ENCODE assay signal across 8 mouse cellular contexts in genomic region chr2:55435721-55436260, GRCm38 (mm10). TPM values are rescaled to one million over a fixed set of nuclear protein-coding genes. Genes with fewer than 3 reads are reported as not detected.
A peak's percentile ranks its signal among the peaks of the same experiment; 100 is the strongest.
DNase-seq lines count a peak whose midpoint lies in the region; ATAC-seq and TF ChIP-seq lines count a peak whose summit lies in the region.
"Had no signal": no experiment of that assay in that cellular context is flagged by ENCODE, and none has a peak within 500 bp of the region (broad histone marks: within the 10 kb centered on the region; RNA-seq: fewer than 3 reads in every experiment).

TSS of gene Kcnj3 (plus strand) at chr2:55435970.

- peak; percentile 78 for DNase-seq in cerebellum, postnatal 36 days
- peak; percentile 93 for DNase-seq in heart, adult 11 months
- no peak for DNase-seq in gastrocnemius, postnatal 14 days

- ATAC-seq in cerebellum, adult (ENCODE audit: insufficient number of reproducible peaks, low FRiP score, low TSS enrichment) = peak; percentile 89
- ATAC-seq in intestine, postnatal 0 days = 0 out of 2 replicates have a peak, but pooled peaks have one; percentile 43
- no peak for ATAC-seq in liver, embryonic 12.5 days
- 0 out of 2 replicates have a peak, but pooled peaks have one; percentile 11 for ATAC-seq in stomach, embryonic 15.5 days (ENCODE audit: insufficient read depth, low FRiP score, low read depth)

- intact Hi-C loops in gastrocnemius, postnatal 14 days (cut with DNase I; ENCODE audit: low total_unique reads) = no loop called here

- H3K4me3 ChIP-seq in intestine, postnatal 0 days (ENCODE audit: low read depth, low read length) = peak within 1 kb of the TSS; percentile 36
- peak within 1 kb of the TSS; percentile 28; the same call in 1 of the 2 replicates for H3K4me3 ChIP-seq in liver, embryonic 12.5 days
- peak within 1 kb of the TSS; percentile 41 for H3K4me3 ChIP-seq in stomach, embryonic 15.5 days (replicated peaks)

- WGBS in intestine, postnatal 0 days = 4% methylated on average over 20 of the region's 20 CpGs
- 3% methylated on average over 20 of the region's 20 CpGs for WGBS in liver, embryonic 12.5 days (ENCODE audit: insufficient replicate concordance)
- WGBS in stomach, embryonic 15.5 days = 3% methylated on average over 20 of the region's 20 CpGs

- H3K9me3 ChIP-seq in intestine, postnatal 0 days (ENCODE audit: control insufficient read depth) = no peaks in the 10 kb centered on the region
- no peaks in the 10 kb centered on the region for H3K9me3 ChIP-seq in liver, embryonic 12.5 days (replicated peaks)
- H3K9me3 ChIP-seq in stomach, embryonic 15.5 days = no peaks in the 10 kb centered on the region

- peak within 1 kb of the TSS; percentile 68 for H3K4me2 ChIP-seq in intestine, postnatal 0 days (replicated peaks; ENCODE audit: low read depth)
- H3K4me2 ChIP-seq in liver, embryonic 12.5 days = peak within 1 kb of the TSS; percentile 53
- peak within 1 kb of the TSS; percentile 83 for H3K4me2 ChIP-seq in stomach, embryonic 15.5 days

- H3K4me1 ChIP-seq in intestine, postnatal 0 days (replicated peaks; ENCODE audit: control insufficient read depth, insufficient read depth, low read length) = peaks cover 5% of the 10 kb centered on the region; the same call in 1 of the 2 replicates
- H3K4me1 ChIP-seq in liver, embryonic 12.5 days = no peaks in the 10 kb centered on the region
- H3K4me1 ChIP-seq in stomach, embryonic 15.5 days = peaks cover 15% of the 10 kb centered on the region

- no peaks in the 10 kb centered on the region for H3K36me3 ChIP-seq in intestine, postnatal 0 days (ENCODE audit: control insufficient read depth, insufficient read depth)
- no peaks in the 10 kb centered on the region for H3K36me3 ChIP-seq in liver, embryonic 12.5 days
- H3K36me3 ChIP-seq in stomach, embryonic 15.5 days = no peaks in the 10 kb centered on the region

- TF ChIP-seq CTCF in intestine, postnatal 0 days (IDR thresholded peaks at IDR 0.05; ENCODE audit: low read depth) = no peak

- H3K27me3 ChIP-seq in intestine, postnatal 0 days (replicated peaks; ENCODE audit: control insufficient read depth, insufficient read depth, low read length) = peaks cover 17% of the 10 kb centered on the region
- H3K27me3 ChIP-seq in liver, embryonic 12.5 days (replicated peaks) = peaks cover 41% of the 10 kb centered on the region
- peaks cover 21% of the 10 kb centered on the region for H3K27me3 ChIP-seq in stomach, embryonic 15.5 days (replicated peaks)

- H3K27ac ChIP-seq in intestine, postnatal 0 days (ENCODE audit: low read depth, low read length) = no peak within 1 kb of the TSS
- no peak within 1 kb of the TSS for H3K27ac ChIP-seq in liver, embryonic 12.5 days
- H3K27ac ChIP-seq in stomach, embryonic 15.5 days = no peak within 1 kb of the TSS

- H3K9ac ChIP-seq in intestine, postnatal 0 days (ENCODE audit: low read depth, low read length) = no peak within 1 kb of the TSS
- no peak within 1 kb of the TSS for H3K9ac ChIP-seq in liver, embryonic 12.5 days
- H3K9ac ChIP-seq in stomach, embryonic 15.5 days = no peak within 1 kb of the TSS

RNA-seq across cellular contexts. Expression of gene Kcnj3, which starts in this region (rescaled TPM):
- polyA plus RNA-seq in intestine, postnatal 0 days (2015; fragmentation: Nextera tagmentation; extraction: Ambion mirVana) = 0.22 and 0.29 TPM in 2 replicates
- 0.10 and 0.14 TPM in 2 replicates for polyA plus RNA-seq in liver, embryonic 12.5 days (2016; fragmentation: Nextera tagmentation; extraction: Ambion mirVana)
- 0.17 and 0.22 TPM in 2 replicates for polyA plus RNA-seq in stomach, embryonic 15.5 days (2015; fragmentation: Nextera tagmentation; extraction: Ambion mirVana)
- under 1 TPM; 0.29 to 0.51 TPM for total RNA-seq in gastrocnemius, postnatal 14 days (2021)
- total RNA-seq: neutrophil, adult 5-6 weeks had no signal

Comparison
In these comparisons a context has a peak if more than half of its experiments do, and no peak if none do; other contexts are left out.
1. Peak in ATAC-seq, H3K4me3 ChIP-seq and H3K4me2 ChIP-seq in intestine, postnatal 0 days; RNA of the gene not detected or under 1 TPM.
2. Peak in ATAC-seq, H3K4me3 ChIP-seq and H3K4me2 ChIP-seq in stomach, embryonic 15.5 days; RNA of the gene not detected or under 1 TPM.